Mouse (Mus musculus) layer of hippocampus, adult 9-10 months (tissue): ENCODE measurements around the gene Appbp2.
"Not testable (repeated sequence)": the region's sequence is repeated elsewhere in the genome, so short reads cannot be mapped to it uniquely, and the experiment has no call there.

Experiments
- DNase-seq: peaks from one replicate; pipeline ENCODE4 v3.0.0; 2022; ENCODE audit warnings: low spot score

Gene Appbp2

GRCm38 (mm10) chr11:85223248-85223647, 11.7 kb downstream of the Appbp2 start:
- DNase-seq: no peak

- no peak for DNase-seq
Observed at GRCm38 (mm10) chr11:85222561-85222960, 12.4 kb downstream of the Appbp2 start.

DNA sequence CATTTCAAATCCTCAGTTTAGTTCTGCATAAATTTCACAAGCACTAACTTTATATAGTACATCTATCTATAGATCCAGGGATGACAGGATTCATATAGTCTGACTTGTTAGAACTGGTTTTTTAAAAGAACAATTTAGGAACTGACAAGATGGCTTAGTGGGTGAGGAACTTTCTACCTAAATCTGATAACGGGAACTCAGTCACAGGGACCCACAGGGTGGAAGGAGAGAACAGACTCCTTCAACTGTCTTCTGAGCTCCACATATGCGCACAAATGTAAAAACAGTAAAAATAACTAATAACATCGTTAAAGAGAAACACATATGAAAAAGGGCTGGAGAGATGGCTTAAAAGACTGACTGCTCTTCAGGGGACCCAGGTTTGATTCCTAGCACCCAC, 15.9 kb downstream of the Appbp2 start:
- DNase-seq: no peak

DNA sequence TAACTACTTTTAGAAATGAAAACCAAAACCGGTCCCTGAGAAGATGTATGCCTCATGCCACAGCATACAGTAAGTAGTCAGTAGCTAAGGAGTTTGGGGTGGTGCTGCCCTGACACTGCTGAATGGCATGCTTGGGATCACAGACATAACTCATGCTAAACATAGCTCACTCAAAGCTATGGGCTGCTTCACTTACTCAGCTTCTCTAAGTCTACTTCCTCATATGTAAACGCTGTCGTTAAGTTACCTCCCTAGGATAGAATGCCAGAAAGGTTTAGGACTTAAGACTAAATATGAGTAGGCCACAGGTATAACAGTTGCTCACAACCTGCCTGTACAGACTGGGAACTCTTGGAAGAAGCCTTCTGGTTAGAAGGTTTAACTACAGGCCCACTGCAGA, 20.3 kb downstream of the Appbp2 start:
- no peak for DNase-seq

DNA sequence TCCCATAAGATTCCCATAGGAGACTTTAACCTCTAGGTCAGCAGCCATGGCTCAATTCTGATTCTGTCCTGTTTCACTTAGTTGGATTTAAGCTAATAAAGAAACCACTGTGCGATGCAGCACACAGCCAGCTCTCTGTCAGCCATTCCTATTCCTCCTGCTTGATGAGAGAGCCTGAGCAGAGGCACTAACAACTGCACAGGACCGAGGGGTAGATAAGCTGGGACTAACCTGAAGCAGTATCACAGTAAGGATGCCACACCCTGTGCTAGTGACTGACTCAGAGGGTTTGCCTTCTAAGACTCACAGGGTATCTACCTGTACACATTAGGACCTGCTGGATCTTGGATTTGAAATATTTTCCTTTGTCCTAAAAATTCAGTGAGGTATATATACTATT, 21.7 kb downstream of the Appbp2 start:
- no peak for DNase-seq

DNA sequence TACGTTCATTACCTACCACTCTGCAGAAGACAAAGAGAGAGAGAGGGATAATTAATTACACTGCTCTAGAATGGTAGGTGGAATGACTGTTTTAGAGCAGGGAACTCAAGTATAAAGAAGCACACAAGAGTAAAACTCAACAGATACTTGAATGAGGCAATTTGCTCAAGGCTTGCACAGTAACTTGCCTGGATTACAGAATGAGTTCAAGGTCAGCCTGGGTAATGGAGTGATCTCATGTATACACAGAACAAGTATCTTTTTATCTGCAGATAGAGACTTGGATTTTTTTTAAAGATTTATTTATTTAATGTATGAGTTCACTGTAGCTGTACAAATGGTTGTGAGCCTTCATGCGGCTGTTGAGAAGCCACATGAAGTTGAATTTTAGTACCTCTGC, 23.8 kb downstream of the Appbp2 start:
- DNase-seq: no peak

DNA sequence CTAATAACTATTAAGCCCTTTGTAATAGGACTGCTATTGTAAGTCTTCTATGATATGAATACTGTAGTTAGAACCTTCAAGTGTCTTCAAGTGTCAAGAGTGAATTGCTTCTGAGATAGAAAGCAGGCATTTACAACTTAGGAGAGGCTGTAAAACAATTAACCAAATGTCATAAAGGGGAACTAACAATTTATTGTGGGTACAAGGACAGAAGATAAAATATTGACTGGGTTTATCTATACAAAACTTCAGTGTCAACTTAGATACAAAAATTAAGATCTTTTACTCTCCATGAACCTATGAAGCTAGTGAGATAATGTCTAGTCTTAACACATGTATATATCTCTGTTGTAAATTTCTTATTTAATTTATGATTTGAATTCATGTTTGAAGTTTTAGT, 28.7 kb downstream of the Appbp2 start:
- no peak for DNase-seq

- no peak for DNase-seq
Observed at GRCm38 (mm10) chr11:85198906-85199305, 36.0 kb downstream of the Appbp2 start.

DNA sequence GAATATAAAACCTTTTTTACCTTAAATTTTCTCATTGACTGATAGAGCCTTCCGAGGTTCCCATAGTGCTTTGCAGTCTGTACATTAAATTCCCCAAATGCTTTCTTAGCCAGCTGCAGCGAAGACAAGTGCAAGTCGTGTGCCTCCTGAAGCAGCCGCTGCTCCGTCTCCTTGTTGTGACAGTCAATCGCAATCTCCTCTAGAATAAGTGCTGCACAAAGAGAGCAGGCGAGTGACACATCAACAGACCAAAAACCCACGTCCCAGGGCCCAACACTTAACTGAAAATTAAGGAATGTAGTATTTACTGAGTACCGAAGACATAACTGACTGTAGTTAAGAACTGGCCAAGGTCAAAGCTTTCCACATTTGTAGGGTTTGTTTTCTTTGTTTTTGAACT, 38.9 kb downstream of the Appbp2 start:
- DNase-seq: no peak

DNA sequence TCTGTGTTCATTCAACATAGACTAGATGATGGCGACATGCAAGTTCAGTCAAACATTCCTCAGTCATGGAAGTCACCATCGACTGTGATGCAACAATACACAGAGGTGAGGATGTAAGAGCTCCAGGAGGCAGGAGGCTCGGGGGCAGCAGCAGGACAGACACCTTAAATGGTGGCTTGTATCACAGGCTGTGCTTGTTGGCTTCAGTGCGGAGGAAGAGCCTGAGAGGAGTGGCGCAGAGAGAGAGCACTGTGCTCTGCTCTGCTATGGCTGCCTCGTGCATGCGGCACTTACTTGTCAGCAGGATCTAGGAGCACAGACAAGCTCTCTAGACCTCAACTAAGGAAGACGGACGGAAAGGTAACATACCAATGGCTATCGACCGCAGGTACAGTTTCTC, 40.7 kb downstream of the Appbp2 start:
- DNase-seq: no peak

DNA sequence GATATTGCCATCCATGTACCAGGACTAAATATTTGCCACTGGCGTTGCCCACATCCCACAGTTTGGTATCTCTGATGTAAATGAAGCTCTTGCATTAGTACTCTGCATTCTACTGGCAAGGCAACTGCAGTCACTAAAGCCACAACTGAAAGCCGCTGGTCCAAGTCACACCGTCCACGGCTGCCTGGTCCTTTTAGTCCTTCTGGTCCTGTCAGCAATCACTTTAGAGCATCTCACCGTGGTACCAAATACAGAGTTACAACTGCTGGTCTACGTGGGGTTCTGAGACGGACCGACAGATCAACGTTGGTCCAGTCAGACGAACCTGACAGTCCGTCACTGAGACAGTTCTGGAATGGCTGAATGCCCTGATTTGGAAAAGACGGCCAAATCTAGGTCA, 44.2 kb downstream of the Appbp2 start:
- no peak for DNase-seq

DNA sequence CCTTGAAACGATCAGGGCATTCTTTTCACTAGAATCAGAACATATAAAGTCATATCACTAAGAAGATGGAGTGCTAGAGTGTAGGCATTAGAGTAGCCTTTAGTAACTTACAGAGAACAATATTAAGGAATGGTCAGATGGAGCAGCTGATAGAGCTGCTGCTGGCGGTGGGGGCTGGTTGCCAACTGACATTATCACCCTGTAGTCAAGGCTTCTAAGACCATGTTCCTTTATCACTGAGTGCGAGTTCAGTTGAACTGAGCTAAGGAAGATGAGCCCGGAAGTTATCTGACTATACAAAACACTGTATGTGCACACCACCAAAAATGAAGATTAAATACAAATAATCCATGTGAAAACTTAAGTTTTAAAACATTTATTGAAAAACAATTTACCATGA, 45.8 kb downstream of the Appbp2 start:
- no peak for DNase-seq

DNA sequence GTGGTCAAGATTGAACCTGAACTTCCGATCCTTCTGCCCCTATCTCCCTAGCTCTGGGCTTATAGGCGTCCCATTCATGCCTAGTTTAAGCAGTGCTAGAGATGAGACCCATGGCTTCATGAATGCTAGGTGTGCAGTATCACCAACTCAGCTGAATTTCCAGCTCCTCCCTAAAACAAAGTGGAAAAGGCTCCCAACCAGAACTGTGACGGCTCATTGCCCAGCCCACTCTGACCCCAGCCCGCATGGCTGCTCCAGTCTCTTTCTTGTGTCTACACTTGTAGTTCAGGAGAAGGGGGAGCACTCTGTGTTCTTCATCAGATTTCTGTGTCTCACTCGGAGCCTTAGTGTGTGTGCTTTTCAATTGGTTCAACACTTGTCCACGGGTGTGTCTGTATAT, 50.1 kb downstream of the Appbp2 start:
- DNase-seq: no peak

- peak; percentile 12 for DNase-seq
Observed at GRCm38 (mm10) chr11:85184082-85184481, 50.8 kb downstream of the Appbp2 start.

DNA sequence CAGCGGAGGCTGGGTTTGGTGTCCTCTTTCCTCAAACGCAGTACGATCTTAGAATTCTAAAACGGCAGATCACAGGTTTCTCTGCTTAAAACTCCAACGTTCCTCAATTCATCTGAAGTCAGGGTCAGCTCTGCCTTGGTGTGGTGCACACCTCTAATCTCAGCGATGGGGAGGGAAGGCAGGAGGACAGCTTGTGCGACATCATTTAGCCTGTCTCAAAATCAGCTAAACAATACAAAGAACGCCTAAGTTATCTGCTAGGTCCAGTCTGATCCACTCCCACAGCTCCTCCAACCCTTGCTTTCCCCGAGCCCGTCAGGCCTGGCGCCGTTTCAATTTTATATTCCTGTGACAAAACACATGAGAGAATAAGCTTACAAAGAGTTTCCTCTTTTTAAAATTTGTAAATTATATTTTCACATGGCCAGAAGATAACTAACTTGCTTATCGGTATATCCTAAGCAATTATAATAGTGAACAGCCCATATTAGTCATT, 51.6 kb downstream of the Appbp2 start:
- DNase-seq: no peak

DNA sequence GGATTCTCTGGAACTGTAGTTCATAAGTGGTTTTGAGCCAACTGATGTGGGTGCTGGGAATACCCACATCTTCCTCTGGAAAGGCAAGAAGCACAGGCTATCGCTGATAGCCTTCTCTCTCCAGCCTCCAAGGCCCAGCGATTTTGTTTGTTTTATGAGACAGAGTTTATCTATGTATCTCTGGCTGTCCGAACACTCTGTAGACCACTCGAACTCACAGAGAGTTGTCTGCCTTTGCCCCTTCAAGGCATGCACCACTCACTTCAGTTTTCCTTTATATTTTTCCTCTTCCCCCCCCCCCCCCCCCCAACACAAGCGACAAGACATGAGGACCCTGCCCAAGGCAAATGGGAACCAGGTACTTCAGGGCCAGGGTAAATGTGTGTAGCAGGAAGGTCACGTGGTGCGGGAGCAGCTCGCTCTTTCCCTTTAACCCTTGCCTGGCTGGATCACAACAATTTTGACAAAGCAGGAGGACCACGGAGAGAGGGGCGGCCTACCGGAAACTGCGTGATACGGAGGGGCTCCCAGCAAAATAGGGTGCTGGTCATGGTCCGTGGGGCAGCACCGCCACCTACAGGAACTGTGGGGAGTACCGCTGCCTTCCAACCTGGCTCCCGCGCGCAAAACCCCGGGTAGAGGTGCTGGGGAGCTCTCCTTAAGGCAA, 52.2 kb downstream of the Appbp2 start:
- DNase-seq: peak; percentile 17

GRCm38 (mm10) chr11:85178413-85178812, 56.5 kb downstream of the Appbp2 start:
- no peak for DNase-seq

GRCm38 (mm10) chr11:85177761-85178160, 57.2 kb downstream of the Appbp2 start:
- no peak for DNase-seq

GRCm38 (mm10) chr11:85175941-85176340, 59.0 kb downstream of the Appbp2 start:
- DNase-seq: no peak

- no peak for DNase-seq
Observed at GRCm38 (mm10) chr11:85170833-85171232, 64.1 kb downstream of the Appbp2 start.

DNA sequence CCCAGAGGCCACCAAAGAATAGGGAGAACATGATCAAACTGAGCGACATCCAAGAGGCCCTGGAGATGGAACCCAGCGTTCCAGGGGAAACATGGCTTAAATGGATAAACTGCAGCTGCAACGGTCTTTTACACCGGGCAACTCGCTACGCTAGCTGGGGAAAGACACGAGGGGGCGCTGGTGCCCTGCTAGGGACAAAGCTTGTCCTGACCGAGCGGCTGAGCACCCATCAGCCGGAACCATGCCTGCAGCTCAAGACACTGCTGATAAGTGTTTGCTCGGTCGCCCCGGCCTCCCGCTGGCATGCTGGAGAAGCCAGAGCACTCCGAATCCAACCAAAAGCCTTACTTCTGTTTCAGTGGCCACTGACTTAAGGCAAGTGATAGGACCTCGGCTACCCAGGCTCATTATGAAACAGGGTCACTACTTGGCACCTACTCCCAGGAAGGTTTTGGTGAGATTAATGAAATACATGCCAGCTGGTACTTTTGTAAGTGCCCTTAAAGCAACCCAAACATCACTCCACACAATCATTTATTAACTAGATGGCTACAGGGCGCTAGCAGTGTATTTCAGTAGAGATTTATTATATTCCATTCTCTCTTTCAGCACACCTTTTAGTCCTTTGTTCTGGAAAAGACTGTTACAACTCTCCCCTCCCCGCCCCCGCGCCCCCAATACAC, 64.7 kb downstream of the Appbp2 start, which contains the start of gene 1700125H20Rik:
TSS of gene 1700125H20Rik (plus strand) at position 347 of the 683 bp plus-strand sequence.
- peak; percentile 73 for DNase-seq

DNA sequence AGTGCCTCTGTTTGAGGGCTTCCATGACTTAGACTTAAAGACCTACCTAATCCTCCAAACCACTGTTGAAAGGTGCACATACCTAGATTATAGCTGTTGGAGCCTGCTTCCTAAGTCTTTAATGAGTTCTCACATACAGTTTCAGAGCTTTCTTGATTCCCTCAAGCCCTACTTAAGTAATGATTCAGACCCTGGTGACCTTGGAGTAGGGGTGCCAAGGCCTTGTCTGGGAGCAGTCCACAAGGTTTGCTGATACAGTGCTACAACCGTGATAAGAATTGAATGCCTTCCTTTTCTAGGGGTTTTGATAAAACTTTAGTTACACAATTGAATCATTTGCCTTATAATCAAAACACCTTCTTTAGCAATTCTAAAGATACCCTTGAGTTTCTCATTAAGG, 67.4 kb downstream of the Appbp2 start:
- no peak for DNase-seq

- DNase-seq: no peak
Observed at GRCm38 (mm10) chr11:85164371-85164770, 70.6 kb downstream of the Appbp2 start.

GRCm38 (mm10) chr11:85163014-85163413, 71.9 kb downstream of the Appbp2 start:
- DNase-seq: not testable (repeated sequence)
